ENCODE assay signal across 13 mouse cellular contexts in genomic region chr10:99285759-99286158, GRCm38 (mm10). TPM values are rescaled to one million over a fixed set of nuclear protein-coding genes. Genes with fewer than 3 reads are reported as not detected.
A peak's percentile ranks its signal among the peaks of the same experiment; 100 is the strongest.
DNase-seq lines count a peak whose midpoint lies in the region; ATAC-seq and TF ChIP-seq lines count a peak whose summit lies in the region.
"Had no signal": no experiment of that assay in that cellular context is flagged by ENCODE, and none has a peak within 500 bp of the region (broad histone marks: within the 10 kb centered on the region; RNA-seq: fewer than 3 reads in every experiment).

No protein-coding gene starts in this region.

- no peak for TF ChIP-seq POLR2A in lung, adult 2 months (IDR thresholded peaks at IDR 0.05; ENCODE audit: borderline replicate concordance, extremely low read depth, low read depth, low read length)
- TF ChIP-seq POLR2A in kidney, adult 2 months (IDR thresholded peaks at IDR 0.05; ENCODE audit: low read depth, low read length) = no peak

- WGBS in lung, embryonic 14.5 days = 21% methylated on average over 8 of the region's 8 CpGs
- 47% methylated on average over 8 of the region's 8 CpGs for WGBS in lung, adult 2 months
- WGBS in kidney, adult 2 months = 40% methylated on average over 8 of the region's 8 CpGs
- 5% methylated on average over 8 of the region's 8 CpGs for WGBS in neural tube, embryonic 11.5 days

- no peaks in the 10 kb centered on the region for H3K9me3 ChIP-seq in lung, embryonic 14.5 days (ENCODE audit: low read depth, low read length)
- no peaks in the 10 kb centered on the region for H3K9me3 ChIP-seq in neural tube, embryonic 11.5 days (ENCODE audit: control insufficient read depth, low read length)
- H3K9me3 ChIP-seq: midbrain, embryonic 12.5 days had no signal

- no peak overlapping the region for H3K4me3 ChIP-seq in lung, embryonic 14.5 days (ENCODE audit: low read depth, low read length)
- H3K4me3 ChIP-seq in lung, adult 2 months (replicated peaks; ENCODE audit: extremely low read depth, low read depth, low read length) = no peak overlapping the region
- no peak overlapping the region for H3K4me3 ChIP-seq in kidney, adult 2 months (ENCODE audit: insufficient read depth, low read depth, low read length)
- no peak overlapping the region for H3K4me3 ChIP-seq in neural tube, embryonic 11.5 days (ENCODE audit: low read depth, low read length)
- H3K4me3 ChIP-seq: midbrain, embryonic 12.5 days had no signal

- no peak for TF ChIP-seq CTCF in lung, embryonic 14.5 days (IDR thresholded peaks at IDR 0.05; ENCODE audit: low read depth)
- TF ChIP-seq CTCF in lung, adult 2 months (IDR thresholded peaks at IDR 0.05; ENCODE audit: insufficient read depth, low read length) = no peak
- TF ChIP-seq CTCF in kidney, adult 2 months (conservative IDR thresholded peaks at IDR 0.05; ENCODE audit: insufficient read depth, insufficient read length, low read depth, low read length) = no peak

- no peak overlapping the region for H3K4me2 ChIP-seq in lung, embryonic 14.5 days
- no peak overlapping the region for H3K4me2 ChIP-seq in neural tube, embryonic 11.5 days (ENCODE audit: low read depth)
- H3K4me2 ChIP-seq: midbrain, embryonic 12.5 days had no signal

- H3K36me3 ChIP-seq in lung, embryonic 14.5 days (ENCODE audit: insufficient read depth) = no peaks in the 10 kb centered on the region
- no peaks in the 10 kb centered on the region for H3K36me3 ChIP-seq in kidney, adult 2 months (ENCODE audit: control insufficient read depth, insufficient read depth, low read length)
- H3K36me3 ChIP-seq in neural tube, embryonic 11.5 days (ENCODE audit: control insufficient read depth, insufficient read depth, low read length) = no peaks in the 10 kb centered on the region
- H3K36me3 ChIP-seq: midbrain, embryonic 12.5 days had no signal

- peak overlapping the region; percentile 52; the same call in 1 of the 2 replicates for H3K27ac ChIP-seq in lung, embryonic 14.5 days (ENCODE audit: low read depth)
- peak overlapping the region; percentile 77 for H3K27ac ChIP-seq in kidney, adult 2 months (ENCODE audit: insufficient read depth, low read depth, low read length)
- no peak overlapping the region for H3K27ac ChIP-seq in neural tube, embryonic 11.5 days (ENCODE audit: low read depth, low read length)
- H3K27ac ChIP-seq: midbrain, embryonic 12.5 days had no signal

- no peaks in the 10 kb centered on the region for H3K27me3 ChIP-seq in lung, embryonic 14.5 days (ENCODE audit: insufficient read depth, low read length)
- H3K27me3 ChIP-seq in kidney, adult 2 months (replicated peaks; ENCODE audit: control insufficient read depth, insufficient read depth, low read length) = no peaks in the 10 kb centered on the region
- H3K27me3 ChIP-seq in neural tube, embryonic 11.5 days (ENCODE audit: control insufficient read depth, insufficient read depth, low read length) = no peaks in the 10 kb centered on the region
- H3K27me3 ChIP-seq: Patski had no signal

- no peak overlapping the region for H3K9ac ChIP-seq in lung, embryonic 14.5 days
- H3K9ac ChIP-seq in neural tube, embryonic 11.5 days (ENCODE audit: low read length) = no peak overlapping the region
- H3K9ac ChIP-seq: midbrain, embryonic 12.5 days had no signal

- peak; percentile 65 for ATAC-seq in lung, embryonic 14.5 days (ENCODE audit: insufficient read depth)
- ATAC-seq in neural tube, embryonic 11.5 days (ENCODE audit: insufficient read depth, low FRiP score, low TSS enrichment) = no peak
- no peak for ATAC-seq in monocyte, adult 5-6 weeks (replicated peaks; ENCODE audit: insufficient number of reproducible peaks, low FRiP score, low TSS enrichment, poor library complexity, severe bottlenecking)
- ATAC-seq: Patski had no signal

- peak; percentile 53 for DNase-seq in lung, embryonic 14.5 days
- no peak for DNase-seq in lung, adult 2 months
- peak; percentile 73 for DNase-seq in embryo, embryonic 9.5 days (ENCODE audit: extremely low spot score)
- DNase-seq in kidney, adult 2 months = peak; percentile 69
- peak; percentile 47 for DNase-seq in neural tube, embryonic 11.5 days (ENCODE audit: low spot score)
- no peak for DNase-seq in cerebellum, postnatal 10 days
- DNase-seq: gastrocnemius, postnatal 36 days; layer of hippocampus, adult 9-11 months; right cerebral cortex, adult 18-20 months; thymus, postnatal 14 days had no signal

- peaks cover 13% of the 10 kb centered on the region for H3K4me1 ChIP-seq in lung, embryonic 14.5 days (ENCODE audit: insufficient read depth)
- peaks cover 4% of the 10 kb centered on the region; the same call in 1 of the 2 replicates for H3K4me1 ChIP-seq in lung, adult 2 months (ENCODE audit: control insufficient read depth, insufficient read depth, low read length)
- H3K4me1 ChIP-seq in kidney, adult 2 months (ENCODE audit: control insufficient read depth, insufficient read depth, low read length) = peaks cover 4% of the 10 kb centered on the region; the same call in 1 of the 2 replicates
- H3K4me1 ChIP-seq in neural tube, embryonic 11.5 days (ENCODE audit: control insufficient read depth, insufficient read depth, low read length) = peaks cover 9% of the 10 kb centered on the region

RNA-seq across cellular contexts. Expression of gene Dusp6, which starts 22.7 kb away (rescaled TPM):
- polyA plus RNA-seq in lung, embryonic 14.5 days (2014; fragmentation: Nextera tagmentation; extraction: Ambion mirVana) = 73.4 and 76.8 TPM in 2 replicates
- polyA plus RNA-seq in lung, adult 2 months (2012; rRNA removed) = 81.2 and 85.4 TPM in 2 replicates
- 46.6 and 50.5 TPM in 2 replicates for polyA plus RNA-seq in kidney, adult 2 months (2012; rRNA removed)
- 57.5 and 62.0 TPM in 2 replicates for polyA plus RNA-seq in neural tube, embryonic 11.5 days (2014; fragmentation: Nextera tagmentation; extraction: Ambion mirVana)
- 114 to 201 TPM (median 184 TPM) in 3 replicates for total RNA-seq in monocyte, adult 5-6 weeks (2017)

Comparison
In these comparisons a context has a peak if more than half of its experiments do, and no peak if none do; other contexts are left out.
1. DNase-seq: peak in lung, embryonic 14.5 days (single experiment), embryo, embryonic 9.5 days (single experiment), kidney, adult 2 months (single experiment) and neural tube, embryonic 11.5 days (single experiment); none in lung, adult 2 months (single experiment) and cerebellum, postnatal 10 days (0 of 2).